Mouse (Mus musculus) layer of hippocampus, adult 8-10 months (tissue): ENCODE data around the gene Gm21964. TPM values are rescaled to one million over a fixed set of nuclear protein-coding genes. Genes with fewer than 3 reads are reported as not detected.
A peak's percentile ranks its signal among the peaks of the same experiment; 100 is the strongest.

ENCODE experiments used
- DNase-seq, 2 experiments: peaks; one replicate each; pipeline ENCODE4 v3.0.0; 2022; ENCODE audit warnings: low spot score in 2 of 2
- total RNA-seq, 4 experiments: library from RNA; stranded (reverse); gene quantifications; 2 replicates each; pipeline ENCODE4 v1.2.4; 2022

Gm21964 gene
- not detected for total RNA-seq

DNA sequence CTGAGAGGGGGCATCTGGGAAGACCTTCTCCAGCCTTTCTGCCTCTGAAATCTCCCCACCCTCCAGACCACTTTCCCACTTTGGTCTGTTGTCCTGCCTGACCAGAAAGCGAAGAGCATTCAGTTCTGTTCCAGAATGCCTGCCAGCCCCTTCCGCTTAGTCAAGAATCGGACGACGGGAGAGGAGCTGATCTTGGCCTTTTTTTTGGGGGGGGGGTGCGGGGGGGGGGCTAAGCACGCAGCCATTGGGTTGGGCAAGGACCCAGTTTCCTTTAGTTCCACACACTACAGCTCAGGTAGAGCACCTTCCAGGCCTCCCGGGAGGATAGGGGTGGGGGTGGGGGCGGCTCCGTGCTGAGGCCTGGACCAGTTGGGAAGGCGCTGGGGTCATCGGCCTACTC is at the start of gene Gm21964:
Gene Gm21964, plus strand, starts transcription at position 301 of the 400 bp plus-strand sequence.
- DNase-seq, result no peak

DNA sequence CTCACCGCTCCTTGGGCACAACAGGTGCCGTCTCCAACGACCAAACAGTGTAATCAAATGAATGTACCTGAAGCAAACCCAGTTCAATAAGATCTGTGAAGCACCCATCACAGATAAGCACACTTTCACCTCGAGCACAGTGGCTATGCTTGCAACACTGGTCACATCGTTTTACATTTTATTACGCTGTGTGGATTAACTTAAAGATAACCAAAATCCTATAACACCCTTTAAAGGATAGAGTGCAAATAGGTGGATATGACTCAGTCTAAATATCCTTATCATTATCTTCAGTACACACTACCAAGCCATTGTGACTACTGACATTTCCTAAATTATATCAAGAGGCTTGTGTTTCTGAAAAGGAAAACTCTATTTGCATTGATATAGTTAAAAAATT is 49.8 kb upstream of the Gm21964 start:
- DNase-seq, result no peak

GRCm38 (mm10) chr8:110058207-110058606 is 42.8 kb upstream of the Gm21964 start:
- no peak for DNase-seq

DNA sequence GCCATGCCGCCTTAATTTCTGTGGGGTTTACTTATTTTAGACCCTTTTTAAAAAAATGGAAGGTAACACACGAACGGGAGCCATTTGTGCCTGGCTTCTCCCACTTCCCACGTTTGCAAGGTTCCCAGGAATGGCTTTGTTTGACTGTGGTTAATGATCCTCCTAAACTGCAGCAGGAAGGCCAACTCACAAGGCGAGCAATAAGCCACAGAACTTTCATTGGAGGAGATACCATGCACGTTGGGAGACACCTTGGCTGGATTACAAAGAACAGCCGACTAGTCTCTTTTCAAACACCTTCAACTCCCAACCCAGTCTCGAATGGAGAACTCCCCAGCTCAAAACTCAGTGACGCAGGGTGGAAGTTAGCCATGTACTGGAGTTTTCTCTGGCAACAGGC is 36.8 kb upstream of the Gm21964 start:
- no peak for DNase-seq

DNA sequence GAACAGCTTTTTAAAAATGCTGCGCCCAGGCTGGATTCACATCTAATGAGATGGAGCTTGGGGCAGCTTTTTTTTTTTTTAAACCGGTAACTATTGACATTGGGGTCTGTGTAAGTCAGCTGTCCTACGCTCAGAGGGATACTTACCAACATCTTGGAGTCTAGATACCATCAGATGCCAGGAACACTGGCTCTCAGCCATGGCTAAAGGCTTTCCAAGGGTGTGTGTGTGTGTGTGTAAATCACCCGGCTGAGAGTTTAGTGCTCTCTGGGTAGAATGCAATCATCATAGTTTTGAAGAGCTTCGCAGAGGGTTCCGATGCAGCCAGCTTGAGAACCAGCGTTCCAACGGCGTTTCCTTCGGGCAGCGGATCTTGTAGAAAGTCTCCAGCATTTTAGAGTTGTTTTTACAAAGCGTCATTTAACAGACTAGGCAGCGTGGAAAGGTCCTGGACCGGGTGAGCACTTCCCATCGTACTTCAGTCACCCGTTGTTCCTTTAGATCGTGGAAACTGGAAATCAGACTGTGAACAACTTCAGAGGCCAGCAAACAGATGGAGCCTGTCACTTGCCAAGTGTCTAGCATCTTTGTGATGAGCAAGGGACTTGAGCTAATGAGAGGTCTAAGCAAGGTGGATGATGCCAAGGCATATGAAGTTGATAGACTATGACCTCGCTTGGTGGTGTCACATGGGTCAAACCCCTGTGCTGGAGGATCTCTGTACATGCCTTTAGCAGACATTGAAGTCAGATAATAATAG is 36.2 kb upstream of the Gm21964 start:
- DNase-seq, result no peak

DNA sequence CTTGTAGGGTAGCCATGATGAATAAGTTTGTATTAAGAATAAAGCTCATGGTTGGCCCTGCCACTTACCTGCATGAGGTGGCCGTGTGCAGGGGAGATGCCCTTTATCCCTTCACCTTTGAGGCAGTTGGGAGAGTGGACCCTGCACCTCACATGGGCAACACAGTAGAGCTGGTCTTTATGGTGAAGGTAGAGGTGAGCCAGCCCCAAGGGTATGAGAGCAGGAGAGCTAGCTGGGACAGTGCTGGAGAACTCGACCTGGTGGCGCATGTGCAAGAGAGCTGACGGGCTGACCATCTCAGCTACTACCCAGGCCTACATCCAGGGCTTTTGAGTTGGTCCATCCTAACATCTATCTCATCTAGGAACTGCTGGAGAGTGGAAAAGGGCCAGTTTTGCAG is 35.3 kb upstream of the Gm21964 start:
- DNase-seq, result no peak

- DNase-seq, result no peak
Measured at GRCm38 (mm10) chr8:110069706-110070105, 31.3 kb upstream of the Gm21964 start.

GRCm38 (mm10) chr8:110071600-110071999 is 29.4 kb upstream of the Gm21964 start:
- DNase-seq, result peak in 1 of 2 experiments; percentile 65

GRCm38 (mm10) chr8:110074496-110074895 is 26.5 kb upstream of the Gm21964 start:
- no peak for DNase-seq

GRCm38 (mm10) chr8:110079282-110080221 is 21.5 kb upstream of the Gm21964 start, which contains the start of gene Zfp612:
Gene Zfp612 (plus strand): TSS chr8:110079746.
- DNase-seq, result peak; percentile 47 to 62

GRCm38 (mm10) chr8:110082416-110083105 is 18.4 kb upstream of the Gm21964 start:
- DNase-seq, result no peak

GRCm38 (mm10) chr8:110091869-110092268 is 9.1 kb upstream of the Gm21964 start:
- DNase-seq, result no peak

- DNase-seq, result no peak
Measured at GRCm38 (mm10) chr8:110101676-110102075, 669 bp downstream of the Gm21964 start.

DNA sequence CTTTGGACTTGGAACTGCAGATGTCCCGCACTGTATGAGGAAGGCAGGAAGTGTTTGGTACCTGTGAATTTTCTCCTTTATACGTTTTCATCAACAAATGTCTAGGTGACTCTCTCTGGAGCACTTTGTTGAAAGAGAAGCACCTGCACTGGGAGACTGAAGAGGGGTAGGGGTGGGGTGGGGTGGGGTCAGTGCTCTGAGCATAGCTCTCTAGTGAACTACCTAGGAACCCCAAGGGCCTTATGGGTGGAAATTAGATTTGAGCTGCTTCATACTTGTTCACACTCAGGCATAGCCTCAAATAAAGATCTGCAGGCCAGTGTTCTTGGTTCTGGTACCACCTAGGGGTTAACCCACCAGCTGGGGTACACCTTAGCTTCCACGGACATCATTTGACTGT is 1.6 kb downstream of the Gm21964 start, which contains the start of gene Gm17720:
Gene Gm17720, minus strand, starts transcription at position 101 of the 400 bp plus-strand sequence.
- DNase-seq, result no peak

GRCm38 (mm10) chr8:110119715-110120114 is 18.7 kb downstream of the Gm21964 start:
- DNase-seq, result peak in 1 of 2 experiments; percentile 27

DNA sequence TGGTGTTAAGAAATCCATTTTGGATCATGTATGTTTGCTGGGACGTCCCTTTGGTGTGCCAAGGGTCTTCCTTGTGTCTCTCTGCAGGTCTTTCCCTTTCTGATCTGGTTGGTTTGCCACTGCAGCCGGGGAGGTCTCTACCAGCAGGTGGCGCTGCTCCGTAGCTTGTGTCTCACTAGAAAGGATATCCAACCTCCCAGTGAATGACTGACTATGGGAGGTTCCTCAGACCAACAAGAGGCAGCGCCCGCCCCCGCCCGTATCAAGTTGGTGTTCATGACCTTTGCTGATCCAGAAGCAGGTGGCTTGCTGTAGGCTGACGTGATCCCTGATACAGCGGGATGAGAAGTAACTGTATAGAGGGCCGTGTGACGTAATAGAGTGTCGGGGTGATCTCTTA is 29.5 kb downstream of the Gm21964 start:
- peak; percentile 48 to 84 for DNase-seq

DNA sequence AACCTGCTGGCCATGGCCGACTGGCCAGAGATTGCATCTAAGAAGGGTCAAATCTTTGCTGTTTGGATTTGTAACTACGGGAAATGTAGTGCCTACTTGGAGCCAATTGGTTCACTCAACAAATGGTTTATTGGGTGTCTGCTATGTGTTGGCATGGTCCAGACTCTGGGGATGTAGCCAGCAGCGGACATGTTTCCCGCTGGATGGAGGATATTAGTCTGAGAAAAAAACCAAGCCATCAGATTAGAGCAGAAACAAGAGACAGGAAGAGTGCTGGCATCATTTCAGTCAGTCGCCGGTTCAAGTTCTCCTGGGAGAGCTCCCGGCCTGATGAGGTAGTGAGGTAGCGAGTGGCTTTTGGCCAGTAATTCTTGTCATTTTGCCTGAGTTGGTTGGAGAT is 33.2 kb downstream of the Gm21964 start:
- no peak for DNase-seq

- DNase-seq, result no peak
Measured at GRCm38 (mm10) chr8:110135515-110135914, 34.5 kb downstream of the Gm21964 start.

- no peak for DNase-seq
Measured at GRCm38 (mm10) chr8:110140156-110140555, 39.1 kb downstream of the Gm21964 start.

DNA sequence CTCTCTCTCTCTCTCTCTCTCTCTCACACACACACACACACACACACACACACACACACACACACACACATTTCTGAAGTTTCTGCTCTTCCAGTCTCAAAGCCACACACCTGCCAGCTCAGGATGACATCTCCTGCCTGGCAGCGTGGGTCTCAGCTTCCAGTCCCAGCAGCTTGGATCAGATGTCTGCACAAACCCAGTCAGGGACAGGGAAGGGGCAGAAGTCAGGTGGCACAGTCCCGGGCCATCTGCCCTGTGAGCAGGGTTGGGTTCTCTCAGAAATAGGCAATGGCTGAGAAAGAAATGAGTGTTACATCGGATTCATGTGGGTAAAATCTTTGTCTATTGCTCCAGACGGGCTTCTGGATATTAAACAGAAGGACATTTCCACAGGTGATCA is 39.8 kb downstream of the Gm21964 start:
- DNase-seq, result no peak

- DNase-seq, result peak; percentile 7 to 48
Measured at GRCm38 (mm10) chr8:110145538-110145937, 44.5 kb downstream of the Gm21964 start.

DNA sequence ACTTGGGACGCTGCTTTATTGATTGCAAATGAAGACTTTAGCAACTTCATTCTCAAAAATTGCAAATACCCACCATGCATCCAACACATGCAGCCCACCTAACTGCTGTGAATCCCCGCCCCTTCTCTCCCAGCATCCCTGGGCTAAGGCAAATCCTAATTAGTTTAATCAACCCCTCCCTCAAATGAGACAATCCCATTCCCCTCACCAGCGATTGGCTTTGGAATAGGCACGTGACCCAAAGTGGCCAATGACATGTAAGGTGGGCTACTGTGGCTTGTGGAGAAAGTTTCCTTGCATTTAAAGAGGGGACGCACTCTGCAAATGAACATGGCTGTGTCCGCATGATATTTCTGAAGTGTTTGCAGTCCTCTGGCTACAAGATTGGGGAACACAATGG is 51.9 kb downstream of the Gm21964 start:
- no peak for DNase-seq
